Mouse (Mus musculus): Measurements from ENCODE around the gene Fap. TPM values are rescaled to one million over a fixed set of nuclear protein-coding genes. Genes with fewer than 3 reads are reported as not detected.

The Fap gene
- total RNA-seq (2012; rRNA removed) = not detected in 2 replicates

- Histone ChIP-seq H3K4me1 (ENCODE audit: control insufficient read depth in 2 of 2, insufficient read depth in 2 of 2, low read length in 2 of 2, poor library complexity in 1 of 2) (no peaks in the 10 kb centered on the region), H3K4me3 (ENCODE audit: insufficient read depth in 1 of 2, low read depth in 1 of 2, low read length in 2 of 2, poor library complexity in 1 of 2, severe bottlenecking in 1 of 2) (no peak within 1 kb of the TSS), H3K27ac (ENCODE audit: insufficient read depth, low read depth, low read length, poor library complexity, severe bottlenecking) (no peak within 1 kb of the TSS), H3K36me3 (ENCODE audit: control insufficient read depth, insufficient read depth, low read length, poor library complexity, severe bottlenecking) (no peaks in the 10 kb centered on the region), H3K9me3 (ENCODE audit: control insufficient read depth, insufficient read depth, low read depth, low read length) (no peaks in the 10 kb centered on the region), H3K9ac (ENCODE audit: insufficient read depth, low read depth, low read length, poor library complexity, severe bottlenecking) (no peak within 1 kb of the TSS)
- no peak for DNase-seq (ENCODE audit: low read depth, low spot score)
- TF ChIP-seq CHD2 (IDR thresholded peaks at IDR 0.05; ENCODE audit: low read depth, low read length) (no peak), ZC3H11A (IDR thresholded peaks at IDR 0.05; ENCODE audit: borderline replicate concordance, low read depth, low read length) (no peak), HCFC1 (IDR thresholded peaks at IDR 0.05; ENCODE audit: borderline replicate concordance, insufficient read depth, low read length) (no peak), MAFK (IDR thresholded peaks at IDR 0.05; ENCODE audit: insufficient read depth, low read depth, low read length) (no peak), ZNF384 (IDR thresholded peaks at IDR 0.05; ENCODE audit: low read depth, low read length) (no peak)
- in situ Hi-C loops (cut with MboI; ENCODE audit: low sequenced_read_pairs in 2 of 2, unreplicated experiment in 2 of 2) = no loop called here
Observed at GRCm38 (mm10) chr2:62573753-62574159, at the start of gene Fap. Fap (minus strand) TSS chr2:62574075.

GRCm38 (mm10) chr2:62623024-62623441, 49.2 kb upstream of the Fap start:
- no peaks in the 10 kb centered on the region for H3K4me1 ChIP-seq (ENCODE audit: control insufficient read depth in 2 of 2, insufficient read depth in 2 of 2, low read length in 2 of 2, poor library complexity in 1 of 2)
- H3K4me3 ChIP-seq (ENCODE audit: insufficient read depth in 1 of 2, low read depth in 1 of 2, low read length in 2 of 2, poor library complexity in 1 of 2, severe bottlenecking in 1 of 2) = no peak overlapping the region
- no peaks in the 10 kb centered on the region for H3K36me3 ChIP-seq (ENCODE audit: control insufficient read depth, insufficient read depth, low read length, poor library complexity, severe bottlenecking)
- TF ChIP-seq CHD2 (IDR thresholded peaks at IDR 0.05; ENCODE audit: low read depth, low read length) (no peak), HCFC1 (IDR thresholded peaks at IDR 0.05; ENCODE audit: borderline replicate concordance, insufficient read depth, low read length) (no peak), MAFK (IDR thresholded peaks at IDR 0.05; ENCODE audit: insufficient read depth, low read depth, low read length) (no peak), ZC3H11A (IDR thresholded peaks at IDR 0.05; ENCODE audit: borderline replicate concordance, low read depth, low read length) (no peak), ZNF384 (IDR thresholded peaks at IDR 0.05; ENCODE audit: low read depth, low read length) (no peak)
- no peak overlapping the region for H3K9ac ChIP-seq (ENCODE audit: insufficient read depth, low read depth, low read length, poor library complexity, severe bottlenecking)
- DNase-seq (ENCODE audit: low read depth, low spot score) = no peak
- H3K9me3 ChIP-seq (ENCODE audit: control insufficient read depth, insufficient read depth, low read depth, low read length) = no peaks in the 10 kb centered on the region
- no peak overlapping the region for H3K27ac ChIP-seq (ENCODE audit: insufficient read depth, low read depth, low read length, poor library complexity, severe bottlenecking)
- in situ Hi-C loops (cut with MboI; ENCODE audit: low sequenced_read_pairs in 2 of 2, unreplicated experiment in 2 of 2) = no loop called here

- in situ Hi-C loops (cut with MboI; ENCODE audit: low sequenced_read_pairs in 2 of 2, unreplicated experiment in 2 of 2) = no loop called here
- Histone ChIP-seq H3K4me1 (ENCODE audit: control insufficient read depth in 2 of 2, insufficient read depth in 2 of 2, low read length in 2 of 2, poor library complexity in 1 of 2) (no peaks in the 10 kb centered on the region), H3K27ac (ENCODE audit: insufficient read depth, low read depth, low read length, poor library complexity, severe bottlenecking) (no peak overlapping the region), H3K36me3 (ENCODE audit: control insufficient read depth, insufficient read depth, low read length, poor library complexity, severe bottlenecking) (no peaks in the 10 kb centered on the region), H3K9me3 (ENCODE audit: control insufficient read depth, insufficient read depth, low read depth, low read length) (no peaks in the 10 kb centered on the region), H3K4me3 (ENCODE audit: insufficient read depth in 1 of 2, low read depth in 1 of 2, low read length in 2 of 2, poor library complexity in 1 of 2, severe bottlenecking in 1 of 2) (no peak overlapping the region), H3K9ac (ENCODE audit: insufficient read depth, low read depth, low read length, poor library complexity, severe bottlenecking) (no peak overlapping the region)
- no peak for TF ChIP-seq CHD2 (IDR thresholded peaks at IDR 0.05; ENCODE audit: low read depth, low read length)
- TF ChIP-seq ZC3H11A (IDR thresholded peaks at IDR 0.05; ENCODE audit: borderline replicate concordance, low read depth, low read length) = no peak
- no peak for TF ChIP-seq HCFC1 (IDR thresholded peaks at IDR 0.05; ENCODE audit: borderline replicate concordance, insufficient read depth, low read length)
- no peak for TF ChIP-seq MAFK (IDR thresholded peaks at IDR 0.05; ENCODE audit: insufficient read depth, low read depth, low read length)
- no peak for TF ChIP-seq ZNF384 (IDR thresholded peaks at IDR 0.05; ENCODE audit: low read depth, low read length)
- DNase-seq (ENCODE audit: low read depth, low spot score) = no peak
Observed at GRCm38 (mm10) chr2:62619679-62620078, 45.8 kb upstream of the Fap start.

- in situ Hi-C loops (cut with MboI; ENCODE audit: low sequenced_read_pairs in 2 of 2, unreplicated experiment in 2 of 2) = no loop called here
- TF ChIP-seq ZC3H11A (IDR thresholded peaks at IDR 0.05; ENCODE audit: borderline replicate concordance, low read depth, low read length) = no peak
- TF ChIP-seq HCFC1 (IDR thresholded peaks at IDR 0.05; ENCODE audit: borderline replicate concordance, insufficient read depth, low read length) = no peak
- TF ChIP-seq ZNF384 (IDR thresholded peaks at IDR 0.05; ENCODE audit: low read depth, low read length) = no peak
- no peaks in the 10 kb centered on the region for H3K9me3 ChIP-seq (ENCODE audit: control insufficient read depth, insufficient read depth, low read depth, low read length)
Observed at GRCm38 (mm10) chr2:62618934-62619341, 45.1 kb upstream of the Fap start.

GRCm38 (mm10) chr2:62613133-62613532, 39.3 kb upstream of the Fap start:
- no peak overlapping the region for H3K4me3 ChIP-seq (ENCODE audit: insufficient read depth in 1 of 2, low read depth in 1 of 2, low read length in 2 of 2, poor library complexity in 1 of 2, severe bottlenecking in 1 of 2)
- no peak for TF ChIP-seq MAFK (IDR thresholded peaks at IDR 0.05; ENCODE audit: insufficient read depth, low read depth, low read length)
- TF ChIP-seq CHD2 (IDR thresholded peaks at IDR 0.05; ENCODE audit: low read depth, low read length) = no peak
- TF ChIP-seq ZNF384 (IDR thresholded peaks at IDR 0.05; ENCODE audit: low read depth, low read length) = no peak
- TF ChIP-seq HCFC1 (IDR thresholded peaks at IDR 0.05; ENCODE audit: borderline replicate concordance, insufficient read depth, low read length) = no peak
- TF ChIP-seq ZC3H11A (IDR thresholded peaks at IDR 0.05; ENCODE audit: borderline replicate concordance, low read depth, low read length) = no peak
- no peak for DNase-seq (ENCODE audit: low read depth, low spot score)
- in situ Hi-C loops (cut with MboI; ENCODE audit: low sequenced_read_pairs in 2 of 2, unreplicated experiment in 2 of 2) = no loop called here
- H3K4me1 ChIP-seq (ENCODE audit: control insufficient read depth in 2 of 2, insufficient read depth in 2 of 2, low read length in 2 of 2, poor library complexity in 1 of 2) = no peaks in the 10 kb centered on the region
- H3K27ac ChIP-seq (ENCODE audit: insufficient read depth, low read depth, low read length, poor library complexity, severe bottlenecking) = no peak overlapping the region
- H3K9me3 ChIP-seq (ENCODE audit: control insufficient read depth, insufficient read depth, low read depth, low read length) = no peaks in the 10 kb centered on the region
- H3K9ac ChIP-seq (ENCODE audit: insufficient read depth, low read depth, low read length, poor library complexity, severe bottlenecking) = no peak overlapping the region
- H3K36me3 ChIP-seq (ENCODE audit: control insufficient read depth, insufficient read depth, low read length, poor library complexity, severe bottlenecking) = no peaks in the 10 kb centered on the region

More at GRCm38 (mm10) chr2:62618934-62619341, 45.1 kb upstream of the Fap start:
- Histone ChIP-seq H3K27ac (ENCODE audit: insufficient read depth, low read depth, low read length, poor library complexity, severe bottlenecking) (no peak overlapping the region), H3K36me3 (ENCODE audit: control insufficient read depth, insufficient read depth, low read length, poor library complexity, severe bottlenecking) (no peaks in the 10 kb centered on the region), H3K4me3 (ENCODE audit: insufficient read depth in 1 of 2, low read depth in 1 of 2, low read length in 2 of 2, poor library complexity in 1 of 2, severe bottlenecking in 1 of 2) (no peak overlapping the region), H3K4me1 (ENCODE audit: control insufficient read depth in 2 of 2, insufficient read depth in 2 of 2, low read length in 2 of 2, poor library complexity in 1 of 2) (no peaks in the 10 kb centered on the region), H3K9ac (ENCODE audit: insufficient read depth, low read depth, low read length, poor library complexity, severe bottlenecking) (no peak overlapping the region)
- no peak for DNase-seq (ENCODE audit: low read depth, low spot score)
